Mouse (Mus musculus) liver, embryonic 14.5 days (tissue): ENCODE results near the gene Slc12a6.

ENCODE experiments used
- CTCF ChIP-seq: IDR thresholded peaks from 2 replicates; pipeline ENCODE4 v1.5.1; 2016; ENCODE audit warnings: antibody characterized with exemption, low read depth, control low read depth
- EP300 ChIP-seq: IDR thresholded peaks from 2 replicates; pipeline ENCODE4 v1.6.1; 2016; ENCODE audit warnings: antibody characterized with exemption, low read depth

GRCm38 (mm10) chr2:112267547-112268269 is 2.1 kb downstream of the Slc12a6 start:
- no peak for TF ChIP-seq CTCF
- no peak for TF ChIP-seq EP300
